Mouse (Mus musculus) brain, embryonic 18.5 days (tissue): ENCODE measurements around the gene Plxna1.

Experiments
- DNase-seq: peaks from one replicate; pipeline ENCODE4 v3.0.0-alpha.2; 2012; ENCODE audit warnings: low read depth, low spot score

Gene Plxna1

DNA sequence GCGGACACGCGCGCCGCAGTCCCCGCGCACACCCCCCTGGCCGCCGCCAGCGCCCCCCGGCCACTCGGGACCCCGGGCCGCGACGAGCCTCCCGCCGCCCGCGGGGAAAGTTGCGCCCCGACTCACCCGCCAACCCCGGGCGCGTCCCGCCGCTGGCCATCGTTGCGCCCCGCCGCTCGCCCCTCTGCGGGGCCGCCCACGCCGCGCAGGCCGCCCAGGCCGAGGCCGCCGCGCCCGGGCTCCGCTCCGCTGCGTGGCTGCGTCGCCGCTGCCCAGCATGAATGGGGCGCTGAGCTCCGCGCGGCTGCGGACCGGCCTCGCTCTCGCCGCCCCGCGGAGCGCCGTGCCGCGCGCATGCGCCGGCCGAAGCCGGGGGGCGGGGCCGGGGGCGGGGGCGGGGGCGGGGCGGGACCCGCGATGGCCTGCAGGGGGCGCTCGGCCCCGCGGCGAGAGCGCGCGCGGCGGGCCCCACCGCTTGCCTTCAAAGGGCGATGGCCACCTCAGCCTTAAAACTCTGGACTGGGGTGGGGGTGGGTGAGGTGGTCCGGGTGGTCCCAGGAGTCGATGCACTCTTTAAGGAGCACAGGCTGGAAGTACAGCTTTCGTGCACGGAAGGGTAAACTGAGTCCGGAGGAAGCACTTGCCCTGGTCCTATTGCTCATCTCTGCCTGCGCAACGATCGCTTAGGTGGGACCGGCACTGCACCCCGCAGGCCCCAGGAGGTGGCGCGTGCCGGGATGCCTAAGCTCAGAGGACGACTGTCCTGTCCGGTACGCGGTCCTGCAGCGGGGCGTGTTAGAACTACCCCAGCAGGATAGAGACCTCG is at the start of gene Plxna1:
Plxna1 (minus strand) TSS at position 340 of the 826 bp plus-strand sequence.
- no peak for DNase-seq

DNA sequence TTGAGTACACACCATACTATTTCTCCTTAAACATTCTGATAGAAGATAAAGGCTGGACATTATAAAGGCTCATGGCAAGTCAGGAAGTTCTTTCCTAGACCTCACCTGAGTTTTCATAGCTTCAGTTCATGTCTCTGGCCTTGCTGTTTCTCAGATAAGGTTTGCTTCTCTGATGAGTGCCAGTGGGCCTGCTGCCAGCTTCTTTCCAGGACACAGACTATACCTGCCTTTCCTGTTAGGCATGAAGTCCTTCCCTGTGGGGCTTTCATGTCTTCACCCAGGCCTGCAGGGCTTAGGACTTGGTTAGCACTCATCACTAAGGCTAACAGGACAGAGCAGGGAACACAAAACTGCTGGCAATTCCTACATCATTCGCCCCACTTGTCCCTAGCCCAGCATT is 46.6 kb upstream of the Plxna1 start:
- no peak for DNase-seq

DNA sequence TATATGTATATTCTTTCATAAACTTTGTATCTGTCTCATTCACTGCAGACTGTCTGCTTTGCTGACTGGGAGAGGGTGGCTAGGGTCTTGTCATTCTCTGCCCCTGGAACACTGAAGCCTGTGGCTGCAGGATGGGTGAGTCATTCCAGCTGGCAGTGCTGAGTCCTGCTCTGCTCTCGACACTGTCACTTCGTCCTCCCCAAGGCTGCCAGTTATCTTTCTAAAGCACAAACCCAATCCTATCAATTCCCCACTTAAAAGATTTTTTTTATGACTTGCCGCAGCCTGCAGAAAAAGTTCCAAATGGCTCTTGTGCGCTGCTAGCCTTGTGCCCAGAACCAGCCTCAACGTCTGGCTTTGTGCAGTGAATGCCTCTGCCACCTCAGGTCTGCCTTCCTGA is 45.8 kb upstream of the Plxna1 start:
- no peak for DNase-seq

DNA sequence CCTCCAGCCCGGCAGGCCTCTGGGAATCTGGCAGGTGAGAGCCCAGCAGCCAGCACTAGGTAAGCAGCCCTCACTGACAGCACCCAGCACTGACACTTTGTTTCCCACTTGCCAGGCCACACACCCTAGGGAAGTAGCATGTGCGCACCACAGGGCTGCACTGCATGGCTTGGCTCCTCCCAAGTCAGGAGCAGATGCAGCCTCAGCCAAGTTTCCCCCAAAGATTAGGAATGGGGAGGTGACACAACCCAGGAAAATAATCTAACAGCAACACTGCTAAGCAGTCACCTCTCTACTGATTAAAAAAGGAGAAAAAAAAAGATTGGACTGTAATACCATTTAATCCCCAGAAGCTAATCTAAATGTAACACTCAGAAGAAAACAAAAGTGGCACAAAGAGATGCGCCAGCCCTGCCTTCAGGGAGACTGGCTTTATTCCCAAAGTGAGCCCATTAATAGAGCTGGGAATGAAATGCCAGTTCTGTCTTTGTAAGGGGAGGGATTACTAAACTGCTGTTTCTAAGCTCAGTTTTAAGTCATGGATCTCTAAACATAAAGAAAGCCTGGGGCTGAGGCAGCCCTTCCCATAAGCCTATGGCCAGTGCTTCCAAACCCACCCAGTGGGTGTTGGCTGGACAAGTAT is 44.9 kb upstream of the Plxna1 start:
- DNase-seq, result no peak

DNA sequence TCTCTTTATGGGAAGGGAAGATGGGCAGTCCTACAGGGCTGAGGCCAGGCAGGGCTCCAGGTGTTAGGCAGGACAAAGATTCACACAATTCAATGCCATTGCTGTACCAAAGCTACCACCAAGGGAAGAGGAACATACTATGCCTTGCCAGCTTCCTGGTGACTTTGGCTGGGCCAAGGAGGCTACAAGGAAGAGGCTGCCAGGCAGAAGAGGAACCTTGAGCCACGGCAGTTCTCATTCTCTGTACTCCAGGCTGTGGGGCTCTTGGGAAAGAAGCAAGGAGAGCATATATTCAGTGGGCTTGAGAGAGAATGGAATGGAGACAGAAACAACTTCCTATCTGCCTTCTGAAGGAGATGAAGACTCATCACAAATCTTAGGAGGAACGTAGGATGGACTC is 42.5 kb upstream of the Plxna1 start:
- DNase-seq, result no peak

DNA sequence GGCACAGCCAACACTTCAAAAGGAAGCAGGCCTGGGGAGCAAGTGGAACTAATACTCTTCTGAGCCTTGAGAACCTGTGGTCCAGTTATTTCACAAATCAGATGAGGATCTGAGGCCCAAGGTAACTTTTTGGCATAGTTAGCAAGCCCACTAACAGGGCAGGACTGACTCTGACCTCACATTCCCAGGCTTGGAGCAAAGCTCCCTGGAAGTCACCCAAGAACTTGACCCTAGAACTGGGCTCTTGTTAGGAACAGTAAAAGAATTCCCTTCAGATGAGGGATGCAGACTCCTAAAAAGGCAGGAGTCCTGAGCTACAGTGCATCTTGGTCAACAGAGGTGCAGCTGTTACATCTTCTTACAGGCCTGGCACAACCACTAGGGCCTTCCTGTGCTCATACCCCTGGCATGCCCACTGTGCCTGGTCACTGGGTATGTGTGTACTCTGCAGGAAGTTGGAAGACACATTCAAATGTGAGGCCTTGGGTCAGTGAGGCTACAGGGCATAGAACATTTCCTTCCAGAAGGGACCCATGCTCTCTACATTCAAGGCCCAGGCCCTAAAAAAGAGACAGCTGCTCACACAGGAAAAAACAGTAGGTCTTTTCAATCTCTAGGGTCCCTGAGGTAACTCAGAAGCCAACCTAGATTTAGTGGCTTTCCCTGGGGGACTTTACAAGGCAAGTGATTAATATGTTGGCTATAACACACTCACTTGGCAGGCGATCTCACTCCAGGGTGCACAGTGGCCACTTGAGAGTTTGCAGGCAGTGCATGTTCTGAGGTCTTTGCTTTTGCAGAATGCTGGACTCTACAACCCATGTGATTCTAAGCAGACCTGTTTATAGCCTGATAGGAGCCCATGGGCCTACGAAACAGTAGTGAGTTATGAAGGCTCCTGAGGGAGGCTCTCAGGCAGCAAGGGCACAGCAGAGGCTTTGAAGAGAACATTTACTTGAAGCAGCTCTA is 41.1 kb upstream of the Plxna1 start:
- DNase-seq, result no peak

DNA sequence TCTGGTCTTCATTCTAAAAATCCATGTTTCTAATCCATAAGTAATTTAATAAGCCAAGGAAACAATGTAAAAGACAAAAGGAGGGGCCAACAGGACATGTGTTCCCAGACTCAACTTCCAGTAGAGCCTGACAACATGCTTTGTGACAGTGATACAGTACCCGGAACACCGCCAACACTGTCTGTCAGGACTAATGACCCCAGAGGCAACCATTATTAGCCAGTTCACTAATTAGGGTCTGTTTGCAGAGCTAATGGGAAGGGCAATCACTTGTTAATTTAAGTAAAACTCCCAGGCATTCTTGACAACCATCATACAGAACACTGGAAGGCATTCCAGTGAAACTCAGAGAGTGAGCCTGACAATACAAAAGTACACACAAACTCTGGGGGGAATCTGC is 40.0 kb upstream of the Plxna1 start:
- no peak for DNase-seq

DNA sequence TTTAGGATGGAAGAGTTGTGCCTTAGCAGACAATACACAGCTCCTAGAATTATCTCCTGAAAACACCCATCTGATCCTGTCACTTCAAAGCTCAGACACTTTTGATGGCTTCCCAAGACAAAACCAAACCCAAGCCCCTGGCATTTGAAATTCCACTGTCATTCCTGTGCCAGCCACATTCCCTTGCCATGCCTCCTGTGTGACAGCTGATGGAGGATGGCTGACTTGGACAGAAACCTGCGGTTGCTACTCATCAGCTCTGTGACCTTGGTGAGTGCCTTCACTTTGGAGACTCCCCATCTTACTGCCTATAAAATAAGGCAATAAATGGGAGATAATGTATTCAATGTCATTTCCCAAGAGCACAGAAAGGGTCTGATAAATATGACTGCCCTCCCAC is 37.1 kb upstream of the Plxna1 start:
- DNase-seq, result no peak

DNA sequence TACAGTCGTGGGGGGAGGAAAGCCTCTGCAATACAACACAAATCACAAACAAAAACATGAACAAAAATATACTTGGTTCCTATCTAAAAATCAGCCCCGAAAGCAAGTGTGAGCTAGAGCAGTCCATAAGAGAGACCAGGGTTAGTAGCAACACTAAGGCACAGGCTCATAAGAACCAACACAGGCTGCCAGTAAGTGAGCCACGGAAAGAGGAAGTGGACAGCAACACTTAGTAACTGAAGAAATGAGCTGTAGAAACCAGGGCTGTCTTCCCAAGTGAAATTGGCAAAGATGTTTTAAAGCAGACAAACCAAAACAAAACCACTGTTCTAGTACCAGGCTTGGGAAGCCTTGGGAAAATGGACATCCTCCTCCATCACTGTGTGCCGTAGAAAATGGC is 35.5 kb upstream of the Plxna1 start:
- DNase-seq, result no peak

DNA sequence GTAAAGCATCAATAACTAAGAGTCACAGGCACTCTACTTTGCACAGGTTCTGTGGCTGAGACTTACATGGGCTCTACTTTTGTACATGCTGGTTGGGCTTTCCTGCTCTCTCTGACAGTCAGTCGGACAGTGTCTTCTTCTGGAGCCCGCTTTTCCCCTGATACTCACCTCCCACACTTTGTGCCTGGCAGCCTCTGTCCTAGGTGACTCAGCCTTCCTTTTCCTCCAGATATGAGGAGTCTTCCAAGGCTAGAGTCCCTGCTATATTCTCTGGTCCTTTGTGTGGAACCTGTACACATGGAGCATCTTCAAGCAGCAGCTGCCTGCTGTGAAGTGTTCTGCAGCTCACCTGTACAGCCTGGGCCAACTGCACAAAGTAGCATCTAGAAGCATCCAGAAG is 31.4 kb upstream of the Plxna1 start:
- no peak for DNase-seq

DNA sequence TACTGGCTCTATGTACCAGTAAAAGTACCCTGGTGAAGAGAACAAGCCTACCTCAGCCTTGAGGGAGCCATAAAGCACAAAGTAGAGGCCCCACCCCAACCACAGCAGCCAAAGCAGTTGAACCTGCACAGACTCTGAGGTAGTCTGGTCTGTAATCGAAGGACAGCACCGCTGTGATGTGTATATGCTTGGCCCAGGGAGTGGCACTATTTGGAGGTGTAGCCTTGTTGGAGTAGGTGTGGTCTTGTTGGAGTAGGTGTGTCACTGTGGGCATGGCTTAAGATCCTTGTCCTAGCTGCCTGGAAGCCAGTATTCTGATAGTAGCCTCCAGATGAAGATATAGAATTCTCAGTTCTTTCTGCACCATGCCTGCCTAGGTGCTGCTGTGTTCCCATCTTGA is 29.8 kb upstream of the Plxna1 start:
- DNase-seq, result no peak

DNA sequence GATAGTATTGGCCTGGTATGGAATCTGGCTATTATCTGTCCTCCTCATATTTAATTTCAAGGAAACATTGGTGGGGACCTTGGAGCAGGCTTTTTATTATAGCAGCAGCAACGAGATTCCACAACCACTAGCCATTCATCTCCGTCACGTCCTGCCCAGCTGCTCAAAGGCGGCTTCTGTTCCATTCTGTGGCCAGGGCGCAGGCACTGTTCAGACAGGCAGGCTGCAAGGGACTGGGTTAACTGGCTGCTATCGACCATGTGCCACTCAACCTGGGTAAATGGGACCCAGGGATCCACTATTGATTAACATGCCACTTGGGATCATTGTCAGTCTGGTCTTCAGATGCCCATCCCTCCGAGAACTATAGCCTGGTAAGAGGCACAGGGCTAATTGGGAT is 27.4 kb upstream of the Plxna1 start:
- DNase-seq, result no peak

DNA sequence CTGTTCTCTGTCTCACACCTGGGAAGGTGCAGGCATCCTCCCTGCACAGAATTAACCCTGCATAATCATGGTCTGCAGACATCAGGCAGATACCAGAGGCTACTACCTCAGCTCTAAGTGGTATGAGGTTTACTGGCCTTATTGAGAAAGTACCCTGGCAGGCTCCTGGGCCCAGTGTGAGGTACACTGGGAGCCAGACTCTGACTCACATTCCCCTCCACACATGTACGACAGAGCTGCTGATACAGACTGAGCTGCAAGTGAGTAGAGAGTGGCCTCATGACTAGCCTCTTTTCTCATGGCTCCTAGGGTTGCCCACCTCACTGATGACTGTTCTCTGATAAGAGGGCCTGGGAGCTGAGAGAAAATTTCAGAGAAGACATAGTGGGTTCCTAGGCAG is 24.5 kb upstream of the Plxna1 start:
- no peak for DNase-seq

DNA sequence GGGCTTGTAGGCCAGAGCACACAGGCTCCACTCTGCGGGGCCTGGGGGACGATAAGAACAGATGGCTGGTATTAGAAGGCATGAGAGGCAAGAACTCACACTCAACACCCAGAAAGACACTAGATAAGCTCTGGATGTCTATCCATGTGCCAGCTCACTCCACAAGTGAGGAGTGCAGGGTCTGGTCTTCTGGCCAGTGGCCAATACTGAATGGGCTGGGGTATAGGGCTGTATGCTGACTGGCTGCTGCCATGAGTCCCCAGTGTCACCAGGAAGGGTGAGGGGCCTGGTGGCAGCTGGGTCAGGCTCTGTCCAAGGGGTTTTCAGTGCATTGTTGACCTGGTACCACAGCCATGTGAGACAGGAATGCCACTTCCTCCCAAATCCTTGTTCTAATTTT is 22.3 kb upstream of the Plxna1 start:
- no peak for DNase-seq

DNA sequence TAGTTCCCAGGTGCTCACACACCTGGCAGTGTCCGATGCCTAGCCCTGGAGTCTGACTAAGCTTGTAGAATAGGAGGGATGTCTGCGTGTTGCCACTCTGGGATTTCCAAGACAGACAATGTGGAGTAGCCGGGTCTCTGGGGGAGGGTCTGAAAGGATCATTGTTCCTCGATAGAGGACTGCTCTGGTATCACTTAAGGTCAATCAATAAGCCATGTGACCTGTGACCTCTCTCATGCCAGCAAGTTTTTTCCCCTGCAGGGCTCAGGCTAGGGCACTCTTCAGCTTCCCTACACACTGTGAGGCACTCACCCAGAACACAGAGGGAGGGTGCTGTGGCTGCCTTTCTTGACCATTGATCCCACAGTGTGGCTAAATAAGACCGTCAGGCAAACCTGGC is 19.4 kb upstream of the Plxna1 start:
- no peak for DNase-seq

DNA sequence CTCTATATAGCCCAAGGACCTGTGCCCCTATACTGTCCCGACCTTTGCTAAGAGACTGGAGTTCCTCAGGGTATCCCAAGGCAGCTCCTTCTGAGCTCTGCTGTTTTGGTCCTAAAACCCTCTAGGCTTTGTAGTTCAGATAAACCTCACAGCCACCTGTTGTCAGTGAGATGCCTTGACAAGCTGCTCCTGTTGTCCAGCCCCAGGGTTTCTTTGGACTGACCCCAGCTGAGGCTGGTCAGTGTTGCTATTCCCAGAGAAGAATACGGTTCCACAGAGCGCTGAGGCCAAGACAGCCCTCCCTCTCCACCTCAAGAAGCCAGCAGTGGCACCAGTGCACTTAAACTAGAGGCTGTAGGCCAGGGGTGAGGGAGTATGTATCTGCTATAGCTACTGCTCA is 18.8 kb upstream of the Plxna1 start:
- DNase-seq, result no peak

DNA sequence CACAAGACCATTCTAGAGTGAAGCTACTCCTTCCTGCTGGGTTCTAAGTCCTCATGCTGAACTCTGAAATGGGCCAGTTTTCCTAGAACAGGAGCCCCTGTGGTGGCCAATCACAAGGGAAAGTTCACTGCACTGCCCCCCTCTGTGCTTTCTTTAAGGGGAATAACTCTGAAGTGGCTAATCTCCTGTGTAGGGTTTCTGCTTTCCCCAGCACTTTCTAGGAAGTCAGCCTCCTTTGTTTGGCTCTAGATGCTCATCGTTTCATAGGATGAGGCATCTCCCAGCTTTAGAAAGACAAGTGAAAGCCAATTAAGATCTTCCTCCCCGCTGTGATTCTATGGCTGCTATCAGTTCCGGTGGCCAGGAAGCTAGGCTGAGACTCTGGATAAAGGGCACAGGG is 18.3 kb upstream of the Plxna1 start:
- no peak for DNase-seq

DNA sequence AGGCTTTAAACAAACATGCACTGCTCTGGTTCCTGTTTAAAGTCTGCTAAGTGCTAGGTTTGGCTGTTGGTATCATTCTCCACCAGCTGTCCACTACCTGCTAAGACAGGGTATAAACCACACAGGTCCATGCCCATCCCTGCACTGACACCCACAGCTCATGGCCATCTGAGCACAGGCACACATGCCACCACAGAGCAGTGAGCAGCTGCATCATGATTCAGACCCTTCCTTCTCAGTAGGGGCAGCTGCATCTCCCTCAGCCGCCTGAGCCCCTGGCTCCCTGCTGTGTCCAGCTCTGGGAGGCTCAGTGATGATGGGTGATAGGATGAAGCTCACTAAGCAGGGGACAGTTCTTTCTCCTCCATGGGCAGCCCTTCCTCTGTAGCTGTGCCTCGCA is 15.8 kb upstream of the Plxna1 start:
- DNase-seq, result no peak

DNA sequence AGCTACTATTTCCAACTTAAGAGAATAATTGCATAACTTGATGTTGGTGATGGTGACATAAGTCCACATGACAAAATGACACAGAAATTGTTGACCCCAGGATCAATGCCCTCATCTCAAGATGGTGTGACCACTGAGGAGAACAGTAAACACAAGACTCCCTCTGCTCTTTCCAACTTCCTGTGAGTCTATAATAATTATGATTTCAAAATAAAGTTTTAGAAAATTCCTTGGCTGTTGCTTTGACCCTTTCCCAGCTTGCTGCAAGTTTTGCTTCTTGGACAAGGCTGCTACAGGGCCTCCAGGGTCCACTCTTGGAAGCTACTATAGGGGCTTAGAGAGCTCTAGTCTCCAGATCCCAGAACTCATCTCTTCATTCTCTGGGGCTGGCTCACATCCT is 6.4 kb upstream of the Plxna1 start:
- DNase-seq, result no peak

DNA sequence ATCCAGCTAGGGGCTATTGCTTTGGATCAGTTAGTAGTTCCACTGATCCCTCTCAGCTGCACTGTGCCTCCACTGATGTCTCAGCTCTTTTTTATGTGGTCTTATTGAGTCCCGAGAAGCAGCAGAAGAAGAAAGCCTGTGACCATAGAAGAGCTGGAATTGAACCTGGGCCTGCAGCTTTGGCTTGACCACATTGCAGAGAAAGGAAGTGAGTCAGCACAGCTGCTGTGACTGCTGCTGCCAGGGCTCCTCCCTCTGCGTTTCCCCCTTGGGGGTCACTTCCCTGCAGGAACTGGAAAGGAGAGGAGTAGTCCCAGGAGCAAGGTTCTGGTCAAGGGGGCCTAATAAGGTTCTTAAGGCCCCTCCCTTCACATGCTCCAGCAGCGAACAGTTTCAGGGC is 1.9 kb upstream of the Plxna1 start:
- DNase-seq, result no peak

DNA sequence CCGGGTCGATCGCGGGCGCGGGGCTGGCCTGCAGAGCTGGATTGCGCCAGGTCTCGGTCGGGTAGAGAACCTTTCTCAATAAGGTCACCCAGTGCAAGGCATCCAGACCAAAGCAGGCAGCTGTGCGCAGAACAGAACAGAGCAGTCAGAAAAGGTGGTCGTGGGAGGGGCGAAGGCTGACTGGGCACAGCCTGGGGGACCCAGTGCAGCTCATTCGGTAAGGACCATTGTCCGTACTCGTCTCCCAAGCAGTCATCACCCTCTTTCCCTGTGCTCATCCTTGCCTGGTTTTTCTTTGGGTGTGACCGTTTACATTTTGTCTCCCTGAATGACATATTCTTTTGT is 659 bp upstream of the Plxna1 start:
- DNase-seq, result no peak
